Mouse (Mus musculus) large intestine, adult 2 months (tissue): ENCODE data around the gene Clca2. TPM values are rescaled to one million over a fixed set of nuclear protein-coding genes. Genes with fewer than 3 reads are reported as not detected.
"Not testable (repeated sequence)": the region's sequence is repeated elsewhere in the genome, so short reads cannot be mapped to it uniquely, and the experiment has no call there.

Experiments
- DNase-seq: peaks from one replicate; pipeline ENCODE4 v3.0.0-alpha.2; 2012; ENCODE audit warnings: low read depth, low spot score
- WGBS: fragments of 180-500 bp; shearing (Covaris S2); methylation state at CpG from one replicate; pipeline ENCODE4 v1.1.7; 2018; 5-methylcytosine and 5-hydroxymethylcytosine counted together
- polyA plus RNA-seq: library from polyadenylated mRNA; depleted of rRNA; stranded (reverse); fragments of >200 nt; gene quantifications from 2 replicates; pipeline ENCODE4 v1.2.3, GENCODE M21; 2012; rRNA removed

Gene Clca2
- polyA plus RNA-seq, 1 experiment, result 0.11 TPM

DNA sequence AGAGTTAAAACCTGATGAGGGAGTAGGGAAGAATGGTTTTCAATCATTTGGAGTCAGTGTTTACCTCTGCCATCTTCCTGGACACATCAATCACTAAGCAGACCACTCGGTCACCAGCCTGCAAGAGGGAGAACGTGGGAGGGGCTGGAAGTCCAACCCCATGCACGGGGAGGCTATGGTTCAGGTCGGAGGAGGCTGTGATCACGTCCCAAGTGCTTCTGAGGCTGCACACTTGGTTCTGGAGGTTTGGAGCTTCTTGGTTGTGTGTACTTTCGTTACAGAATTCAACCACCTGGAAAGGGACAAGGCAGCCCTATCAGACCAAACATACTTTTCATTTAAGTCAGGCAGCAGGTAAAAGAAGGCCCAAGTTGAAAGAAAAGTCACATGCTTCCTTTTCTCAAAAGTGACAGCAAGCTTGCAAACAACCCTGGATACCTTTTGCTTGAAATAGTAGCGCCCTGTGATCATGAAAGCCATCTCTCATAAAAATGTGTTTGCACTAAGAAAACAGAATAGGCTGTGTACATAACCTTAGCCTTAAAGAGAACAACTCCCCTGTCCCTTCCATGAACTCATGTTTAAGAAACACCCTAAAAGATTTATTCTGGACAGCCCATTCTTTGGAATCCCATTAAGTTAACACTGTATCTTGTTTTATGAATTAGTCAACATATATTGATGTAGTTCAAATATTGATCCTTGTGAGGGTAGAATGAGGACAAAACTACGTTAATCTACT lies 11.2 kb downstream of the Clca2 start:
- no peak for DNase-seq
- 23% methylated on average over 8 of the region's 8 CpGs for WGBS

DNA sequence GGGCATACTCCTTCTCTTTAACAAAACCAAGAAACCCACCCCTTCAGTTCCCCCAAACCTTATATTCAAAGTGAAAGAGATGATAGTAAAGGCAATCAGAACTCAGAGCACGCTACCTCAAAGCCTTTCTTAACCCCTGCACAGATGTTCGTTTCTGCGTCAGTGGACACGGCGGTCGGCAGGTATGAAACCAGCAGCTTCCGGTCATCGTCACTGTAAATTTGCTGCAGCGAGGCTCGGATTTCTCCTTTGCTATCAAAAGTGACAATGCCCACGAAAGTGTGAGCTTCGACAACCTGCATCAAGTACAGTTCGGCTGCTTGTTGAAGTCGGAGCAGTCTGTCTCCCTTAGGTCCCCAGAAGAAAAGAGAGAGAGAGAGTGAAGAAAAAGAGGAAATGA lies 13.1 kb downstream of the Clca2 start:
- 96% methylated on average over 14 of the region's 14 CpGs for WGBS
- DNase-seq, result no peak

DNA sequence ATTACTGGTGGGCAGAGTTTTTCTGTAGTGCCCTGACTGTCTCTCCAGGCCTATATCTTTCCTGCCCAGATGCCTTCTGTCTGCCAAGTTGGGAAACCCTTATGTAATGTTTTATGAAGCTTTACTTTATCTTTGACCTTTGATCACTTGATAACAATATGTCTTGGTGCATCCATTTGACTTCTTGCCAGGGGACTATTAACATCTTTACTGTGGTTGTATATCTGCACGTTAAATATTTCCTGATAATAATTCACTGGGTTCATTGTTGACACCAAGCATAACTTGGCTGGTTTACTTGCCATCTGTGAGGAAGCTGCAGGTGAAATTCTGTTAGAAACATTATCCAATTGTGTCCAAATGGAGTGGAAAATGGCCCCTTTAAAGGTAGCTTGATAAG lies 16.2 kb downstream of the Clca2 start:
- DNase-seq, result peak; percentile 63
- WGBS, result 20% methylated on average over 1 of the region's 1 CpGs

DNA sequence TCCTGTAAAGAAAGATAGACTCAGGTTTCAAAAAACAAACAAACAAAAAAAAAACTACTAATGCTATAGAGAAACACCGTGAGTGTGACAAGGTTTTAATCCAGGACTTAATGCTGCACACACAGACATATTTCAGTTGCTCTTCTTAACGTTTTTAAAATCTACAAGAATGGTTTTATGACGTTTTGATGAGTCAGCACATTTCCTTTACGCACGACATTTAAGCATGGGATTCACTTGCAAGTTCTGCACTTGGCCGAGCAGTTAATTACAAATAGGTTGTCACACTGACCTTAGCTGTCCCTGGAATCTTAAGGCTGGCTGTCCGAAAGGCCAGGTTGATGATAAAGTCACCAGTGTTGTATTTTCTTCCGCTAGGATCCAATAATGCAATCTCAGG lies 18.3 kb downstream of the Clca2 start:
- WGBS, result 75% methylated on average over 8 of the region's 8 CpGs

DNA sequence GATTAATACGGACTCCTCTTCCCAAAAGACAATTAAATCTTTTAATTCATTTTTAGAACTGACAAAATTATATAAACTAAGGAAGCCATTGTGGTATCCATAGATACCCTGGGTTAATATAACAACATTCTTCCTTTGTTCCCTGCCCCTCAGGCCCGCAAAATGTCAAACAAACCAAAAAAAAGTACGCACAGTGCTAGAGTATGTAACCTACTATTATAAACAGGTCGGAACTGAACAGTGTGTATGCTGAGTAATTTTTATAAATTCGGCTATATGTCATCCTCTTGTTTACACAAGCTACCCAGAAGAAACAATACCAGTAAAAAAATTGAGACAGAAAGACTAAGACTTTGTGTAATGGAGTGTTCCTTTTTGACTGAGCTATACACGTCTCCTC lies 20.8 kb downstream of the Clca2 start:
- WGBS, result 65% methylated on average over 6 of the region's 6 CpGs
- no peak for DNase-seq

More for the DNA sequence above, 18.3 kb downstream of the Clca2 start:
- DNase-seq, result no peak

DNA sequence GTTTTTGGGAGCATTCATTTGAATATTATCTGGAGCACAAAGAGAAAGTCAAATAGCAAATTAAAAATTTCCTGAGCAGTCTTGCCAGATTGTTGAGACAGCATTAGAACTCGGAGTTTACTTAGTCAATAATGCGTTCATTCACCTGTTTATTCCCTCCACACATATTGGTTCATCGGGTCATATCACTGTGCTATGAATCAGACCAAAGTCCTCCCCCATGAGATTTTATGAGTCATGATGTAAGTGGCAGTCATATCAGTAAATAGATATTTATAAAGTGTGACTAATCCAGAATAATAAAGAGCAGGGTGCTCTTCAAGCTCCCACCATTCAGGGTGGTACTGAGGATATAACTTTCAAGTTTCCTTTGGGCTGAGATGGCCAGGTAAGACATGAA lies 26.9 kb downstream of the Clca2 start:
- no peak for DNase-seq
- WGBS, result 43% methylated on average over 3 of the region's 3 CpGs

DNA sequence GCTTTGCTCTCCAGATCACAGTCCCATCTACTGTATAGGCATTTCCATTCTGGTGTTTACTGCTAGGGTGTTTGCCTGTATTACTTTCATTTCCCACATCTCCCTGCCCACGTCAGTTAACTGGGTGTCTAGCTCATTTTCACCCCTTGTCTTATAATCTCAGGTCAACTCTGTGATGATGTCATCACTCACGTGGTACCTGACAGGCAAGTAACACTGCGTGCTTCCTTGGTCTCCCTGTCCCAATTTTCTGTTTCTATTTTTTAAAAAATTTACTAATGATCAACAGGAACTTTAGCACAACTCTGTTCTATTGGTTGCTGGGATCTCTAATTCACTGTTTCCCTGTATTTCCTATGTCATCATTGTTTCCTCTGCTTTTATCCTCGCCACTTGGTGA lies 30.3 kb downstream of the Clca2 start:
- DNase-seq, result no peak
- 81% methylated on average over 4 of the region's 4 CpGs for WGBS

DNA sequence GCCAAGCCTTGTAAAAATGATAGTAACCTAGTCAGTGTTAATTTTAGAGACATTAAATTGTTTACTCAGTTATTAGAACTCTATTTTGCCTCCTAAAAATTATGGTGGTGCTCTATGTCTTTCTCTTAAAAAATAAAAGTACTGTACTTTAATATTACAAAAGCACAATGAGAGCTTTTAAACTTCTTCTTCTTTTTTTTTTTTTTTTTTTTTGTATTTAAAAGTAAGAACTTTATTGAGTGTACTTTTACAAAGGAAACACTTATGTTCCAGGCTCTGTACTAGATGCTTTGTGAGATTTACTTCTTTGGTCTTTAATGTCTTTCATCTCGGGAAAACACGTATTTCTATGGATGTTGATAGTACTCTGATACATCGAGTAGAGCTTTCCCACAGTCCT lies 44.1 kb downstream of the Clca2 start:
- over 99% methylated on average over 3 of the region's 3 CpGs for whole genome bisulfite sequencing
- DNase-seq, result not testable (repeated sequence)

DNA sequence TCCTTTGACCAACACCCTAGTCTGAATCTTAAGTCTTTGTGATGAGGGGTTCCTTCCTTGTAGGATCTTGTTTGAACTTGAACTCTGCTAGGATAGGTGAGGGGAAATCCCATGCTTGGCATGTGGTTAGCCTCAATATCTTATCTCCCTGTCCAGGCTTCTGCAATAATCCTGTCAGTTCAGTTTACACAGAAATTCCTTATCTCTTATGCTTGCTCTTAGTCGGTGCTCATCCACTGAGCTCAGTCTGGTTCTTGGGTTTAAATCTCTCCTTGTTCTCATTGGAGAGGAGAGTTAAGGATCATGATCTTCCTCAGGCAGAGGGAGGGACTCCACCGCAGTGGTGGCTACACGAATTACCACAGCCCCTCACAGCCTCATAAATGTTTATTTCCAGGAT lies 49.4 kb downstream of the Clca2 start:
- WGBS, result 7% methylated on average over 3 of the region's 3 CpGs
- no peak for DNase-seq

DNA sequence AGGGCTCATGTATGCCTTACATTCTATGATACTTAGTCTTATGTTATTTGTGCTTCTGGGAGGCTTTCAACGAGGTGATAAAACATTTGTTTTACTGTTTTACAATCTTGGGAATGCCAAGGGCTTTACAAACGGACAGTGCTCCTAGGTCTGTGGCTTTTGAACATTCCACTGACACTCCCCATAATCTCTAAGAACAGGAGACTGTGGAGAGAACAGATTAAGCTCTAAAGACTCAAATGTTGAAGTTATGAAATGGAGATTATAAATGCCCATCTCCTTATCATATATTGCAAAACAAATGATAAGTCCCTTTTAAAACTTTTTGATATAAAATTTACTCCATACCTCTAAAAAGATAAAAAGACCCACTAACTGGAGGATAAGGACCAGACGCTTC lies 60.4 kb downstream of the Clca2 start:
- no peak for DNase-seq
- 24% methylated on average over 3 of the region's 3 CpGs for WGBS

DNA sequence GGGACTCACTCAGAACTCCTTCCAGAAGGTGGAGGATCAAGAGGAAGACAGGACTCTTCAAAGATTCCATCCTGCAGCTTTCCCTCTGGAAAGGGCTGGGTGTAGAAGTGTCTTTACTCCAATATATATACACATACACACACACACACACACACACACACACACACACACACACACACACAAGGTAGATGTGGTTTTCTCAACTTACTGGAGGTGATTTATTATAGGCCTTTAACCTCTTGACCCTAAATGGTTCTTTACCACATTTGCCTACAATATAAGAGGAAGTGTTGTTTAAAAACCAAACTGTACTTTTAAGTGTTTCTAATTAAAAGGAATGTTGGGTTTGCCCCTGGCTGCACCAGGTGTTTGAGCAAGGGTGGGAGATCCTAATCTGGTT lies 66.6 kb downstream of the Clca2 start, which contains the start of gene Clca1:
TSS of gene Clca1 (minus strand) at position 101 of the 400 bp plus-strand sequence.
- no peak for DNase-seq

DNA sequence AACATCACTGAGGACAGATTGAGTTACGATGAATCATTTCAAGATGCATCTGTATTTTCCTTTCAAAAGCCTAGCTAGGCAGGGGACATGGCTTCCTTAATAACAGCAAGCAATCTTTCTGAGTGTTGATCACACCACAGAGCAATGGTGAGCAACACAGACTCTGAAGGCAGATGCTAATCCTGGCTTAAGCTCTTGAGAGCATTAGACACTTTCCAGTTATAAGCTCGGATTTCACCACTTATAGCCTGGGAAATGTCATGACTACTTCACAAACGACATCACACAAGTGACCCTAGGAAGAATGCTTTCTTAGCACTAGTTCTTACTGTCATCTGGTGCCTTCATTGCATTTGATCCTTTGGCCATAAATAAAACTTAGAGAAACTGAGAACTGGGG lies 71.2 kb downstream of the Clca2 start:
- DNase-seq, result no peak
- WGBS, result 83% methylated on average over 3 of the region's 3 CpGs

DNA sequence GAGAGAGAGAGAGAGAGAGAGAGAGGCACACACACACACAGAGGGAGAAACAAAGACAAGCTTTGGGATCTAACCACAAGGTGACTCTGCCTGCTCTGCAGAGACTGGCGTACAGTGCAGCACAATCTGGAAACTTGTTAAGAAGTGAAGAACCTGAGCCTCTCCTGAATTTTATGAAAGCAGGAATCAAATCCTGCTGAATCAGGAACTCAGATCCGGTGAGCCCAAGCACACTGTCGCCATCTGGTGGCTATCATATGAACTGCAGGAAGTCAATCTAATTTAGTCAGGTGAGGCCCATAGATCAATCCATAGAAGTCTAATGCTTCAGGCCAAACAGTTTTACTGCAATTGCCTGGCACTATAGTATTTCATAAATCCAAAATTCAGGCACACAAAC lies 72.5 kb downstream of the Clca2 start:
- 19% methylated on average over 3 of the region's 3 CpGs for WGBS
- peak; percentile 46 for DNase-seq

Other genes starting within 250 kb of the Clca2 start
- gene Clca4b, start 166.9 kb downstream of the Clca2 start, polyA plus RNA-seq, result 217 and 446 TPM in 2 replicates
- gene Clca4a, start 124.4 kb downstream of the Clca2 start, polyA plus RNA-seq, result 102 and 252 TPM in 2 replicates
- gene Clca1, start 66.7 kb downstream of the Clca2 start, polyA plus RNA-seq, result 539 and 585 TPM in 2 replicates
- gene Odf2l, start 19.1 kb upstream of the Clca2 start, polyA plus RNA-seq, result 1.5 and 2.3 TPM in 2 replicates
- gene Col24a1, start 193.0 kb upstream of the Clca2 start, polyA plus RNA-seq, result 0.24 and 0.38 TPM in 2 replicates